Mouse (Mus musculus) mesoderm, embryonic 11.5 days (tissue): ENCODE measurements around the gene Cog5.
"Not testable (repeated sequence)": the region's sequence is repeated elsewhere in the genome, so short reads cannot be mapped to it uniquely, and the experiment has no call there.

ENCODE experiments used
- DNase-seq: peaks from one replicate; pipeline ENCODE4 v3.0.0-alpha.2; 2012; ENCODE audit warnings: low read depth, low spot score

Cog5 gene

DNA sequence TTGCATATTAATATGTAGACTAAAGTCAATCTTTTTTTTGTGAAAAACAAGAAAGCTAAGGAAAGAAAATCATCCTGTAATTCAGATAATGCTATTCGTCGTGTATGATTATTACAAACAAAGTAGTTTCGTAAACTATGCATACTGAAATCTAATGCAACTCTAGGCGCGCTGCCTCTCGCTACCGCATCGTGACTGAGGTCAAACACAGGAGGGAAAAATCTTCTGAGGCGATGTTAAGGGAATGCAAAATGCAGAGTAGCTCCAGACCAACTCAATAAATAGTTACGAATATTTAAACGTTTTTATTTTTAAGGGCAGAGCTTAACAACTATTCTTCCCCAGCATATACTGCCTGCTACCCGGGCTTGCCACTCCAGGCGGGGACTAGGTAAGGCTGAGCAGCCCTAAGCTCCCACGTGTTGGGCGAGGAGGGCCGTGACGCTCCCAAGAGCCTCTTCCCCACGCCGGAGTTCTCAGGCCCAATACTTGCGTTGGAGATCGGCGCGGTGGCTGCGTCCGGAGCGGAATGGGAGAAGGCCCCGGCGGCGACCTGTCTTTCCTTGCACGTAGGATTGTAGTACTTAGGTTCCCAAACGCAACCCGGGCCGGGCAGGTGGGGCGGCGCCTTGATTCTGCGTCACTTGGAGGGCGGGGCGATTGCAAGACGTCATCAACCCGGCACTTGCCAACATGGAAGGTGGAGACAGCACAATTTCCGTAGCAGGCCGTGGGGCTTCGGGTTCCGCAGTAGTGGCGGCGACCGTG is at the start of gene Cog5, which contains the start of gene Dus4l:
TSS of gene Cog5 (plus strand) at position 673 of the 768 bp plus-strand sequence.
TSS of gene Dus4l (minus strand) at position 630 of the 768 bp plus-strand sequence.
- peak; percentile 91 for DNase-seq

DNA sequence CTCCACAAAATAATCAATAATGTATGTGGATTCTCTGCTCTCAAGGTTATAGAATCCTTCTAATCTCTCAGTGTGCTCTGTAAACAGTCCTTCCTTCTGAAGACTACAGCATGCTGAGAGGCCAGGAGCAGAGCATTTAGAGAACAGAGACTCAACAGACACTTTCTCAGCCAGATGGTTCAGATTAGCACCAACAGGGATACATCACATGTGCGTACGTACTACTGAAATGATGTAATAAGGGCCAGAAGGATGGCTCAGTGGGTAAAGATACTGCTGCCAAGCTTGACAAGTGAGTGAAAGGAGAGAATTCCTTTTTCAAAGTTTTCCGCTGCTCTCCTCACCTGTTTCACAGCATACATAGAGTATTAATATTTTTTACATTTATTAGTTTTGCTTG is 49.8 kb upstream of the Cog5 start:
- peak; percentile 30 for DNase-seq

DNA sequence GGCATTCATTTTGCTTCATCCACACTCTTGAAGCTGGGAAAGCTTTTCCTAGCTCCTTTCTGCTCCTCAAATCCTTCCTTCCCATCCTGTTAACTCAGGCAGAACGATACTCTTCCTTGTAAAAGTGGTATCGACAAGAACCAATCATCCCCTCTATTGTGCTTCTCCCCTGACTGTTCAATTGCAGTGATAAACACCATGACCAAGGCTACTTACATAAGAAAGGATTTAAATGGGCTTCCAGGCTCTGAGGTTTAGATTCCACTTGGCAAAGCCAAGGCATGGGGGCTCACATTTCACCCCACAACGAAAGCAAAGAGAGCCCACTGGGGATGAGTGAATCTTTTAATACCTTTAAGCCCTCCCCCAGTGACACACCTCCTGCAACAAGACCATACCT is 46.5 kb upstream of the Cog5 start:
- DNase-seq = no peak

DNA sequence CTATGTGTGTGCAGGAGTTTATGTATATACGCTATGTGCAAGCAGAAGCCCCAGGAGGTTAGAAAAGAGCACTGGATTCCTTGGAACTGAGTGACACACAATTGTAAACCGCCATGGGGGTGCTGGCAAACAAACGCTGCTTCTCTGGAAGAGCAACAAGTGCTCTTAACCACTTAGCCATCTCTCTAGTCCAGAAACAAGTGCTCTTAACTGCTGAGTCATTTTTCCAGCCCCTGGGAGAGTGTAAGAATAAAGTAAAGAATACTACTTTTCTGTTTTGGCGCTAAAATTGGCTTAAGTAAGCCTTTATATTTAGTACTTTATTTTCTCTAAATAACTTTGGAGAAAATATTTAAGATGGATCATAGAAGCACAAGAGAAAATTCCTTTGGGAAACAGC is 41.3 kb upstream of the Cog5 start:
- no peak for DNase-seq

DNA sequence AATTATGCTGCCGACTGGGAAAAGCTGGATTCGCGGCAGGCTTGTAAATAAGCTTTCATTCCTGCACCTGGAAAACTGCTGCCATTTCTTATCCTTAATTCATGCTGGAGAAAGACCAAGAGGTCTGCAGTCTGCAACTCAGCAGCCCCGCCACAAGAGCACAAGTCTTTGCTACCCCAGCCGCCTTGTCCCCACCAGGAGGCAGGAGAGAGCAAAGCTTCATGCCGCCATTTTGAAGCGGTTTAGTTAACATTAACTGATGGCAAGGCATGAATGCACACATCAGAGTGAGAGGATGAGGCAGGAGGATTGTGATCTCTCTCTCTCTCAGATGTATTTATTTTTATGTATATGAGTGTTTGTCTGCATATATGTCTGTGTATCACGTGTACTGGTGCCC is 34.6 kb upstream of the Cog5 start:
- no peak for DNase-seq

DNA sequence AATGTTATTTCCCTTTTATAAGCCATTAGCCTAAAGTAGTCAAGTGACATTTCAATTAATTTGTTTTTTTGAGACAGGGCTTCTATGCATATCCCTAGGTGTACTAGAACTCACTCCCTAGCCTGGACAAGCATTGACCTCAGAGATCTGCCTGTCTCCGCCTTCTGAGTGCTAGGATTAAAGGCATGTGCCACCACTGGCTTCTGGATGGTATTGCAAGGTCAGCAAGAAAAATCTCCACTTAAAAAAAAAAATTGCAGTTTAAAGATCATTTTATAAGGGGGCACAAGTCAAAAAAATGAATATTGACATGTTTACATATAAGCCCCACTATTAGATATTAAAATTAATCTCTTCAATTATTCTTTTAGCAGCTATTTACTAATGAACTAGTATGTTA is 29.7 kb upstream of the Cog5 start:
- DNase-seq = no peak

DNA sequence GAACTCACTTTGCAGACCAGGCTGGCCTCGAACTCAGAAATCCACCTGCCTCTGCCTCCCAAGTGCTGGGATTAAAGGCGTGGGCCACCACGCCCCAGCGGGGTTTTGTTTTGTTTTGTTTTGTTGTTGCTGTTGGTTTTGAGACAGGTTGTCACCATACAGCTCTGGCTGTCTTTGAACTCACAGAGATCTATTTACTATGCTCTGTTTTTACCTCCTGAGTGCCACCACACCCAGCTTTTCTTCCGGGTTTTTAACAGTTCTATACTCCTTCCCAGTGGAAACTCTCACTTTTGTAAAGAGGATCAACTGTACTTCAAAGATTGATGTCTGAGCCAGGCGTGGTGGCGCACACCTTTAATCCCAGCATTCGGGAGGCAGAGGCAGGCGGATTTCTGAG is 26.3 kb upstream of the Cog5 start:
- not testable (repeated sequence) for DNase-seq

DNA sequence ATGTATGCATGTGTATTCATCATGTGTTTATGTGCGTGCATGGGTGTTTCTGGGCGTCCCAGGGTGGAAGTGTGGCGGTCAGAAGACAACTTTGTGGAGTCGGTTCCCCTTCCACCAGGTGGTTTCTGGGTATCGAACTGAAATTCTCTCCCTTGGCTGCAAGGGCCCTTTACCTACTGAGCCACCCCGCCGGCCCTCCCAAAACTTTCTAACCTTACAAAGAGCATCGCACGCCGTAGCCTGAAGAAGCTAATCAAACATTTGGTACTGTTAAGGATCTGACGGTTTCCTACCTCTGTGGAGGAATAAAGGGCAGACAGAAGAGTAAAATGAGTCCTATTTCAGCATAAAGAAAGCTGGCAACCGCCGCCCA is 20.7 kb upstream of the Cog5 start:
- peak; percentile 30 for DNase-seq

DNA sequence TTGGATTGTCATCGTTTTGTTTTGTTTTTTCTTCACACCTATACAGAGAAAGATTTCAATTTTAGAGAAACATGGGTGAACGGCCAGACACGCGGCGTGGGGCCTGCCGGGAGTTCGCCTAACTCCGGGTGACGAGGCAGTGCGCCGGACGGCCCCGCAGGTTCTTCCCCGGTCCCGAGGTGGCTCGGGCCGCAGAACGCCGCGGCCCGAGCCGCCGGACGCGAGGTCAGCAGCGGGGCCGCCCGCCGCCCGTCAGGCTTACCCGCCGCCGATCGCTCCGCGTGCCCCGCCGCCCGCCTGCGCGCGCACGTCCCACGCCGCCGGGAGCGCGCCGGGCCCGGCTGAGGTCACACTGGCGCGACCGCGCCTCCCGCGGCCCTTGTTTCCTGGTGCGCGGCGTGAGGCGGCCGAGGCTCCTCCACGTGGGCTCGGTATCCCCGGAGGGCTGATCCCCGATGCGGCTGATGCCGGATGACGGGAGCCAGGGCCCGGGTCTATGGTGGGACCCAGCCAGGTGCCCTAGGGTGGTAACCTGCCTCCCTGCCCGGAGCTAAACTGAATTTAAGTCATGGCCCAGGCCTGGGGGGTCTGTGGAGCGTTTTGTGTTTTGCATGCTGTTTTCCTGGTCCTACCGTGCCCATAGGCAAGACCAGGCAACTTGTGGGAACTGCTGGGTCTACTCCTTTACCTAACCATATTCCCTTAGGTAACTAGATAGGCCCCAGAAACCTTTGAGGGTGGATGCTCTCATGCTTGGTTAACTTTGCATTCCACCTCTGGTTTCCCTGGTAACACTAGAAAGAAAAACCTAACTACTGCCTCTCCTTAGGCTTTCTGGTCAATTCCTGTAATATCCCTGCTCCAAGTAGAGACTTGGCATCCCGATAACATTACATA is 20.1 kb upstream of the Cog5 start, which contains the start of gene Bcap29:
TSS of gene Bcap29 (minus strand) at position 316 of the 897 bp plus-strand sequence.
- peak; percentile 79 for DNase-seq

DNA sequence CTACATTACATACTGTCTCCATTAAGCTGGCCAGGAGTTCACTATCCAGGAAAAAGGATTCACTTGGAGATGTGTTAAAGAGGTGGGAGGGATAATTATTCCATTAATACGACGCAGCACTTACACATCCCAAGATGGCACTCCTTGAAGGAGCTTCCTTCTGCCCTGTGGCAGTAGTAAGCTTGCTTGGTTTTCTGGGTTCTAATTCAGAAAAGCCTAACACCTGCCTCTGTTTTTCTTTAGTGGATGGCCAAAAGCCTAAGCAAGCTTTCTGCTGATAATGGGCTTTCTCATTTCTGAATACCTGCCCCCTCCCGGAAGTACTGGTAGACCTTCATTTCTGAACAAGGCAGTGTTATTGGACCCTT is 19.4 kb upstream of the Cog5 start:
- DNase-seq = no peak

DNA sequence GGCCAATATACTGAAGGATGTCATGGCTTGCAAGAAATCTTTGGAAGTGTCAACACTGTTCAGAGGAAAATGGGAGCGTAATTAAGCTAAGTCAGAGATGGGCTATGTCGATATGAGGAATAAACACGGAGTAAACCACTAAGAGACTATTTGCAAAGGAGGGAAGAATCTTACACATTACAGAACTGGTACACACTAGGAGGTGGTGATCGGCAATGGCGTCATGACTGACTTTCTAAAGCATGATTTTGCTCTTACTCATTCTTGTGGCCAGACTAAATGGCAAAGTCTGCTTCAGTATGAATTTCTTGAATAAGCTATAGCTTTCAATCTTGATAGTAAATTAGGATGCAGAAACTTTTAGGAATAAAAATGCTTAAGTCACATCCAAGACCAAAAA is 1.1 kb upstream of the Cog5 start:
- no peak for DNase-seq

DNA sequence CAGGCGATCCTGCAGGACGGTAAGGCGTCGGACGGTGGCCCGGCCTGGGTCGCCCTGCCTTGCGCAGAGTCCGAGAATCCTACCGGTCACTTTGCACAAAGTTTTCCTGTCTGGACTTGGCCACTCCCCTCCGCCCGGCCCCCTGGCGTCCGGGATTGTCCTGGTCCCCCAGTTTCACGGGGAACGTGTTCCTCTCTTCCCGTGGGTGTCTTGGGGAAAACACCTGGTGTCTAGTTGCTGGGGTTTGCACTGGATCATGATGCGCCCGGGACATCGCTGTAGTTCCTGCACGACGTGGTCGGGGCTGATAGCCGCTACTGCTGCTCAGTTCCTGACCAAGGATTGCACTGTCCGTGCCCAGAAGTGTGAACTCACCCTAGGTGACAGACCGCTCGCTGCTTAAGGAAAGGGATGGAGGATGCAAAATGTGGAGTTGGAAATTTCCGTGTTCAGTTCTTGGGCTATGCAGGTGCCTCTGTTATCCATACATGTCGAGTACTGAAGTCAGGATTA is 352 bp downstream of the Cog5 start:
- no peak for DNase-seq

DNA sequence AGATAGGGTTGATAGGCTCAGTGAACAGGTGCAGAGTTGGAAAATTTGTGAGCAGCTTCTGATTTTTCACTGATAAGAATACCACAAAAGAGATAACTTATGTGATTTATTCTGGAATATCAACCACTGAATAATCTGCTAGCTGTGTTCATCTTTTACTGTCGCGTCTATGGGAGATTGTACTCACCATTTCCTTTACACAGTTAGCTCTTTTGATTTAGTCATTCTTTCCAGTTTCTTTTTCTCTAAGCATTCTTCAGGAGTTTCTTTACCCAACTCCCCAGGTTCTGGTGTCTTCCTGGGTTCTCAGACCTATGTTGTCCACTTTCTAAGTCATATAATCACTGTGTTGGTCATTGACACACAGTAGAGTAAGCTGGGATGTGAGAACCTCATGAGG is 2.2 kb downstream of the Cog5 start:
- DNase-seq = no peak

DNA sequence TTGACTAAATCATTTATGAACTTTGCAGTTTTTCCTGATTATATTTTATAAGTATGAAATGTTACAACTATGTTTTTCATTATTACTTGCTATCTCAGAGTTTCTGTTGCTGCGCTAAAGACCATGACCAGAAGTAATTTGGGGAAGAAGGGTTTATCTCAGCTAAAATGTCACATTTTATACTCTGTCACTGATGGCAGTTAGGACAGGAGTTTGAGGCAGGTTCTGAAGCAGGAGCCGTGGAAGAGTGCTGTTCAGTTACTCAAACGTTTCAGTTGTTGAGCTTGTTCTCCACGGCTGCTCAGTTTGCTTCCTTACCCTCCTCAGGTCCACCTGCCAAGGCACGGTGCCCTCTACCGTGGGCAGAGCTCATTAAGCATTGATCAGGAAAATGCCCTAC is 11.3 kb downstream of the Cog5 start:
- no peak for DNase-seq

DNA sequence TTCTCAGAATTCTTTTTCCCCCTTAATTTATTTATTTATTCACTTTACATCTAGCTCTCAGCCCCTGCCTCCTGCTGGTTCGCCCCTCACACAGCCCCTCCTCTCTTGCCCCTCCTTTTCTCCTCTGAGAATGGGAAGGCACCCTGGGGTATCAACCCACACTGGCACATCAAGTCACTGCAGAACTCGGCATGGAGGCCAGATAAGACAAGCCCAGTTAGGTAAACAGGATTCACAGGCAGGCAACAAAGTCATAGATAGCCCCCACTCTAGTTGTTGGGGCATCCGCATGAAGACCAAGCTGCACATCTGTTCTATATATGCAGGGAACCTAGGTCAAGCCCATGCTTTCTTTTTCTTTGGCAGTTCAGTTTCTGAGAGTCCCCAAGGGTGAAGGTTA is 12.5 kb downstream of the Cog5 start:
- DNase-seq = no peak

DNA sequence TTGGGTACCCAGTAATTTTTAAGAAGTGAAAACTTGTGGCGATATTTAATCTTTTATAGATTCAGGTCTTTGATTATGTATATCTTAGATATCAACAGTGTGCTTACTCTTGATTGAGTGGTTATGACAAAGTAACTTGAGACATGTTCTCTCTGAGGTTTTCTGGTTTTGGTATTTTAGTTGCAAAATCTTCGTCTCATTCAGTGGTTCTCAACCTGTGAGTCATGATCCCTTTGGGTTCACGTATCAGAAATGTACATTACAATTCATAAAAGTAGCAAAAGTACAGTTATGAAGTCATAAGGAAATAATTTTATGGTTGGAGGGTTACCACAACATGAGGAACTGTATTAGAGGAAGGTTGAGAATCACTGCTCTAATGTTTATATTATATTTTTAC is 32.0 kb downstream of the Cog5 start:
- no peak for DNase-seq

DNA sequence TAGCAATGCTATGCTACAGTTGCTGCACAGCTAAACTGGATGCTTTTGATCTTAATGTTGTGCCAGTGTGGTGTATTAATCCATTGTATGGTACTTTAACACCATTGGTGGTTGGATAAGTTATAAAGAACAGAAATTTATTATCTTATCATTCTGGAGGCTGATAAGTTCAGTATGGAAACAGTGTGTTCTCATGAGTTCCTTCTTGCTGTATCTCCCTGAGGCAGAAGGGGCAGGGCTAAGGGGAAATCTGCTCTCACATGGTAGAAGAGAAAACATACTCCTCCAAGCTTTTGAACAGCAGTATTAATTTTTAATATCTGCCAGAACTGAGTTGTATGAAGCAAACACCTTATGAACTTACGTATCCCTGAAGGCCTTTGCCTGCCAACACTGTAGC is 38.6 kb downstream of the Cog5 start:
- no peak for DNase-seq

DNA sequence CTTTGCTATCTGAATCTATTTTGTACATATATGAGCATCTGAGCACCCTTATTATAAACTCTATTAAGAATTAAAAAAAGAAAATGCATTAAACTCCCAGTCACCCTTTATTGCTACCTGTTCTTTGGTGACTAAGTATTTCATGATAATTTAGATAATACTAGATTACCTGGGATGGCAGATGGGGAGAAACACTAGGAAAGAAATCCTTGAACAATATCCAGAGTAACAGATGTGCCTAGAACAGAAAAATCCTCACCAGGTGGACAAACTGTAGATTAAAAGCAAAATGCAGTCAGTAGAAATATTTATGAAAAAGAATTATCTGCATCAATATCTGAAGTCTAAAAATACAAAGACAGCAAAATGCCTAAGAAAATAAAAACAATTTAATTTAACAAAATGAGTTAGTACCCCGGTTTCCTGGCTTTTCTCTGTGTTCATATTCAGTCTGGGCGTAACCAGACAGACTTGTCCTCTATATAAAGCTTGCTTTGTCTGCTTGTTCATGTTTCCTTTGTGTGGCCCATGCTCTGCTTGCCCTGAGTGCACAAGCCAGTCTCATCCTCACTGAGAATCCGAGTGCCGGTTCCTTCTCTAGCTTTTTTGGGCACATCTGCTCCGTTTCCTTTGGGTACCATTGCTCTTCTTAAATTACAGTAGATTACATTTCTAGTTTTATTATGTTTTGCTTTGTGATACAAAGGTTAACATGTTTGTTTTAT is 46.1 kb downstream of the Cog5 start:
- peak; percentile 12 for DNase-seq

DNA sequence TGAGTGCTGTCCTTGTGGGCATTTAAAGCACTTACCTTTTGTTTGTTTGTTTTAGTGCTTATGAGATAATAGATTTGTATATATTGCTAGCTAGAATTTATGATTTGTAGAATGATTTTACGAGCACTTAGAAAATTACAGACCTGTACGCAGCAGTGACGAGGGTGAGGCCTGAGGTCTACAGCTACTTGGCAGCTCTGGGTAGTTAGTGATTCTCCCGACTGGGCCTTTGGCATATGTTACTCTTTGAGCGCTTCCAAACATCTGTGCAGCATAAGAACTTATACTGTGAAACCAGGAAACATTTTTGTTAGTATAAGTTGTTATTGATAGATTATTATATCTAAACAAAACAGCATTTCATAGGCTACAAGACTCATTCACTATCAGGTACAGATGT is 46.7 kb downstream of the Cog5 start:
- DNase-seq = no peak

DNA sequence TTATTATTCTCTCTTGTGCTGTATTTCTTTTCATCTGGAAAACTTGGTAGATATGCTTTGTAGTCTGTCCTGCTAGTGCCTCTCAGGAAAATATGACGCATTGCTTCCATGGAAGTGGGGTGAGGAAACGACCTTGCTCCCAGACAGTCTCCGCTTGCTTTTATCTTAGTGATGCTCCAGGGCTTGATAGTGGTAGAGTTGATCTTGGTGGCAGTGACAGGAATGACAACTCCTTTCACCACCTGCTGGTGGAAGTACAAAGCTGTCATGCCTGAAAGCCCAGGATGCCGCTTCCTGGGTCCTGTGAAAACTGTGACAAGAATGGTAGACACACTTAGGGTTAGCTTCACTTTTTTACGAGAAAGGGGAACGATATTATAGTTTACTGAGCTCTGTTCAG is 49.2 kb downstream of the Cog5 start:
- no peak for DNase-seq

DNA sequence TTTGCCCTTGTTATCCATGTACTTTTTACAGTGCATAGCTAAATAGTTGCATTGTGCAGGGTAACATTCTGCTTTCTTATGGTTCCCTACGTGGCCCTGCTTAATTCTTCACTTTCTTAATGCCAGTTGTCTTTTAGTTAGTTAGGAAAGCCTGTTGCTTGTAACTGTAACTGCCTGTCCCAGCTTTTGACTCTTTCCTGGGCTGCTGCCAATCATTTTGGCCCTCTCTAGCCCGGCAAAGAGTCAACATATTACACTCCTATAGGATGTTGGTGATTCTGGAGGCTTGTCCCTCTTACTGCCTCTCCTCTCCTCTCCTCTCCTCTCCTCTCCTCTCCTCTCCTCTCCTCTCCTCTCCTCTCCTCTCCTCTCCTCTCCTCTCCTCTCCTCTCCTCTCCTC is 51.5 kb downstream of the Cog5 start:
- no peak for DNase-seq

DNA sequence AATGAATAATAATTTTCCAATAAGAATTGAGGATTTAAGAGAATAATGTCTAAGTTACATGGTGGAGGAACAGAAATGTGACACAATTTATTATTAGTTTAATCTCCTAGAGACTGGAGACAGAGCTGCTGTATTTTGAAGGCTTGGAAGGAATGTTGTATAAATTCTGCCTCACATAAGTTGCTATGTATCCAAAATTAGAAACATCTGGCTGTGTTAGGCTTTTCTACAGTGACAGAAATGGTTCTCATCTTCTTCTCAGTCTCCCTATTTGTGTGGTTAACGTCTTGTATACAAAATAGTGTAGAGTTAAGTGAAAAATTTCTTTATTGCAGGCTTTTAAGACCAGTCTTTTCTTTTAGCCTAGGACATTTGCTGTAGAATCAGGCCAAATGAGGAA is 52.9 kb downstream of the Cog5 start:
- DNase-seq = no peak
